Mouse (Mus musculus) forebrain, embryonic 13.5 days (tissue): ENCODE results near the gene Mindy1. TPM values are rescaled to one million over a fixed set of nuclear protein-coding genes. Genes with fewer than 3 reads are reported as not detected.

Experiments used
- ATAC-seq: fragments of 200-750 bp; cut with Nextera tagmentation; 2 replicates; pipeline ENCODE4 v1.8.0; 2017
- H3K27ac ChIP-seq: fragments of 300-500 bp; sonication (generic); 2 replicates; pipeline ENCODE4 v1.5.1; 2015; ENCODE audit warnings: inconsistent platforms, mild to moderate bottlenecking, moderate library complexity
- H3K27me3 ChIP-seq: fragments of 300-500 bp; sonication (generic); 2 replicates; pipeline ENCODE4 v1.6.1; 2015; ENCODE audit warnings: mild to moderate bottlenecking, inconsistent platforms
- H3K36me3 ChIP-seq: fragments of 300-500 bp; sonication (generic); 2 replicates; pipeline ENCODE4 v1.6.1; 2015; ENCODE audit warnings: mild to moderate bottlenecking, inconsistent platforms; ENCODE audit not compliant: poor library complexity, severe bottlenecking
- H3K4me1 ChIP-seq: fragments of 300-500 bp; sonication (generic); 2 replicates; pipeline ENCODE4 v1.6.1; 2015; ENCODE audit warnings: inconsistent platforms
- H3K4me2 ChIP-seq: fragments of 300-500 bp; sonication (generic); 2 replicates; pipeline ENCODE4 v1.6.1; 2015; ENCODE audit warnings: inconsistent platforms, mild to moderate bottlenecking, moderate library complexity
- H3K4me3 ChIP-seq: fragments of 300-500 bp; sonication (generic); 2 replicates; pipeline ENCODE4 v1.5.1; 2015; ENCODE audit warnings: mild to moderate bottlenecking, inconsistent platforms
- H3K9ac ChIP-seq: fragments of 300-500 bp; sonication (generic); 2 replicates; pipeline ENCODE4 v1.6.1; 2015; ENCODE audit warnings: mild to moderate bottlenecking, inconsistent platforms
- H3K9me3 ChIP-seq: fragments of 300-500 bp; sonication (generic); replicated peaks from 2 replicates; pipeline ENCODE4 v1.6.1; 2016; ENCODE audit warnings: inconsistent platforms
- WGBS: fragments of 180-500 bp; shearing (Covaris S2); methylation state at CpG from one replicate; pipeline ENCODE4 v1.1.7; 2015; 5-methylcytosine and 5-hydroxymethylcytosine counted together
- polyA plus RNA-seq: library from polyadenylated mRNA; unstranded; fragments of >200 nt; fragmentation: Nextera tagmentation; extraction: Ambion mirVana; gene quantifications from 2 replicates; pipeline ENCODE4 v1.2.1, GENCODE M21; 2015

Gene Mindy1
- polyA plus RNA-seq, result 39.6 and 40.0 TPM in 2 replicates

DNA sequence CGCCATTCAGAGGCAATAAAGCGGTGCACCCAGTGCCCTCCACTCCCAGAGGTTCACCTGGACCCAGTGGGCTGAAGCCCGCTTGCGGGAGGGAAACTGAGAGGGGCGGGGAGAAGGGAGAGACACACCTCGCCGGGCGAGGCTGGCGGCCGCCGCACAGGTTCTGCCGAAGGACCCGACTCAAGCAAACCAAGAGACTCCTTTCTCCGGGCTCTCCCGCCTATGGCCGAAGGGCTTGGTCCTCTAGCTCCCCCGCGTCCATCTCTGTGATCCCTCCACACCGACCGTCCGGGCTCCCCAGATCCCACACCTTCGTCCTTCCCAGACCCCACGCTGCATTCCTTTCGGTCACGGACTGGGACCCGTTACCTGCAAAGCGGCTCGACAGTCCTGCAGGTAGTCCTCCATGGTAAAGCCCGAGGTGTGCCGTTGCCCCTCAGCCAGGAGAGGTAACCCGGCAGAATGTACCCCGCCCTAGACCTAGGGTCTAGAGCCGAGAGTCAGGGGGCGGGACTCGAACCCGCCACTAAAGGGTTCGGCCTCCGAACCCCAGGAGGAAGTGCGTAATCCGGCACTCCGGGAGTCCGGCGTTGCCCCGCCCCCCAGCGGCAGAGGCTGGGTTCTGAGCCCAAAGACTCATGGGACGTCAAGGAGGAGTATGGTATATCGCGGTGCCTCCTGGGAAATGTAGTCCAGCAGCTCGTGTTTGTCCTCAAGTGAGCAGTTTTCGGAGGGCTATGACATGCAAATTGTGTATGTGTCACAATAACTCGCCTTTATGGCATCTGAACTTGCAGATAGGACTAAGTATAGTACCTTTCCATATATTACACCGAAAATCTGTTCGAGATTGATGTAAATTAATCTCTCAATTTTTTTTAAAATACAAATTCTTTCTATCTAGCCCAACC lies at the start of gene Mindy1, which contains the start of gene Prune1:
Gene Mindy1, plus strand, starts transcription at position 130 of the 911 bp plus-strand sequence.
Gene Prune1, minus strand, starts transcription at position 861 of the 911 bp plus-strand sequence.
- H3K27ac ChIP-seq, result peak within 1 kb of the TSS; percentile 96
- peaks cover 41% of the 10 kb centered on the region for H3K4me1 ChIP-seq
- H3K4me2 ChIP-seq, result peak within 1 kb of the TSS; percentile 83
- no peaks in the 10 kb centered on the region for H3K9me3 ChIP-seq
- peak within 1 kb of the TSS; percentile 87 for H3K9ac ChIP-seq
- no peaks in the 10 kb centered on the region for H3K27me3 ChIP-seq
- peak; percentile 95 for ATAC-seq
- H3K4me3 ChIP-seq, result peak within 1 kb of the TSS; percentile 67
- 0 out of 2 replicates have a peak, but pooled peaks cover 4% of the 10 kb centered on the region for H3K36me3 ChIP-seq
- WGBS, result under 1% methylated on average over 53 of the region's 53 CpGs

DNA sequence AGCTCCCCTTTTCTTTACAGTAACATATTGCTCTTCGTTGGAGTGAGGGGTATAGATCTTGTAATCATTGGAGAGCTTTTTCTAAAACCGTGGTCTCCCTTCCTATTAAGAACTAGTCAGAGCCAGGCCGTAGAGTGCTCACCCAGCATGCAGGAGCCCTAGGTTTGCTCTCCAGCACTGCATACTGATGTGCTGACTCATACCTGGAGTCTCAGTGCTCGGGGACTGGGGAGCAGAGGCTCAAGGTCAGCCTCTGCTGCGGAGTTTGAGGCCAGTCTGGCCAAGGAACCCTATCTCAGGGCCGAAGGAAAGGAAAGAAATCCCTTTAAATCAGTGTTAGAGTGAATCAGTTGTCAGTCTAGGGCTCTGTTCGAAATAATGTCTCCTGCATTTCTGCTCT lies 48.4 kb upstream of the Mindy1 start:
- Histone ChIP-seq H3K9me3 (no peaks in the 10 kb centered on the region), H3K4me1 (peaks cover 28% of the 10 kb centered on the region), H3K4me2 (no peak overlapping the region), H3K9ac (no peak overlapping the region), H3K36me3 (peaks cover 62% of the 10 kb centered on the region), H3K27ac (no peak overlapping the region), H3K4me3 (no peak overlapping the region), H3K27me3 (no peaks in the 10 kb centered on the region)
- ATAC-seq, result no peak
- 91% methylated on average over 7 of the region's 7 CpGs for WGBS

DNA sequence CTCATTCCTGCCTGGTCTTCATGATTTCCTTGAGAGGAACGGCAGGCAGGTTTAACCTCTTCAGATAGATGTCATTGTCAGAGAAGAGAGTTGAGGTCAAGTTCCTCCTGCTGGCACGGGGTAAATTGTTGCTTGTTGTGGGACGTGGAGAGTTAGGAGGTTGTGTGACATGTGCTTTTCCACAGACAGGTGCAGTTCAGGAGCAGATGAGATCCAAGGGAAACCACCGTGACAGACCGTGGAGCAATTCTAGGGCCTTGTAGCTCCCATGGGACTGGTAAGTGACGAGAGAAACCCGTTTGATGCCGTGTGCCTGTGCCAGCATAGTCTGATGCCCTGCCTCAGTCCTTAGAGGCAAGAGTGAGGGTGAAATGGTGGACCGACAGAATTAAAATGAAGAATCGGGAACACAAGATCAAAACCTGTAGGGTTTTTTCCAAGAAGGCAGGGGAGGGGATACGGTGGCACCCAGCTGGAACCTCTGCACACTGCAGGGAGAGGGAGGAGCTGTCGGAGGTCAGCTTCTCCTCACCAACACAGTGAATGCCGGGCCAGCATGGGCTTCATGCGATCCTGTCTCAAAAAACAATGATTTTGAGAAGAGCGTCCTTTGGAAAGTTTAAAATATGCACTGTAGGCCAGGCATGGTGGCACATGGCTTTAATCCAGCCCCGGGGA lies 47.7 kb upstream of the Mindy1 start:
- Histone ChIP-seq H3K4me3 (no peak overlapping the region), H3K9me3 (no peaks in the 10 kb centered on the region), H3K27ac (no peak overlapping the region), H3K9ac (no peak overlapping the region), H3K4me1 (peaks cover 28% of the 10 kb centered on the region), H3K36me3 (peaks cover 69% of the 10 kb centered on the region), H3K4me2 (no peak overlapping the region), H3K27me3 (no peaks in the 10 kb centered on the region)
- 95% methylated on average over 16 of the region's 16 CpGs for WGBS
- no peak for ATAC-seq

DNA sequence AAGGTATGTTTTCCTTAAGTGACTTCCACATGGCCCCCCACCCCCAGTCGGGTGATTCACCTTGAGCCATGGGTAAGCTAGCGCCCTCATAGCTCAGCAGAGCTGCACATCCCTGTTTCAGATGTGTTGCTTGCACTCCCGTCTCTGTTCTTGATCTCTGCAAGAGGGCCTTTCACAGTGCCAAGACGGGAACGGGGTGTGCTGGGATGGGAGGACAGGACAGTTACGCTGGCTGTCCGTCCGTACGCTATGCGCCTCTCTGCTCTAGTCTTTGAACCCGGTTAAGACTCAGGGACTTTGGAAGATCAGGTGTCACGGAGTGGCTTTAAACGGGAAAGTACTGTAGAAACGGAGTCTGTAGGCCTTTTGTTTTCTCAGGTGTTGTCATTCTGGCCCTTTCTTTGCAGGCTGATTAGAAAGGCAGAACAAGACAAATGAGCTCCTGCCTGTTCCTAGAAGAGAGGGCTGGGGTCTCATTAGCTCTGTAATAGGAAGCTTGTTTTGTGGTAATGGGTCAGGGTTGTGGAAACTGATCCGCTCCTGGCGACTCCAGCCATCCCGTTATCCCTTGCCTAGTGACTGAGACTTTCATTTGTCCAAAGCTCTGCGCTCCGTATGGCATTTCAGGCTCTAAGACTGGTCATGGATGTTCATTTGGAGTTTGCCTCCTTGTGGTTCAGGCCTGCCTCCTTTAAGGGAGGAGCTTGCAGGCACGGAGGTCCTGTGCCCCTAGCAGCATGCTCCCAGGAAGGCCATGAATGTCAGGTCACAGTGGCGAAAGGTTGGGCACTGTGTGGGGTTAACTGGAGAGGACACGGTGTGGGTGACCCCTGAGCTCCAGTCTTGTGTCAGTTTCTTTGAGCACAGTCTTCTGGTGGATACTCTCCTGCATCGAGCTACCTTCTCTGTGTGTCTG lies 45.5 kb upstream of the Mindy1 start:
- no peak overlapping the region for H3K4me3 ChIP-seq
- H3K27ac ChIP-seq, result no peak overlapping the region
- no peaks in the 10 kb centered on the region for H3K27me3 ChIP-seq
- WGBS, result 61% methylated on average over 23 of the region's 23 CpGs
- H3K9me3 ChIP-seq, result no peaks in the 10 kb centered on the region
- H3K4me1 ChIP-seq, result peaks cover 19% of the 10 kb centered on the region
- H3K9ac ChIP-seq, result no peak overlapping the region
- no peak for ATAC-seq
- peaks cover 75% of the 10 kb centered on the region for H3K36me3 ChIP-seq
- H3K4me2 ChIP-seq, result no peak overlapping the region

DNA sequence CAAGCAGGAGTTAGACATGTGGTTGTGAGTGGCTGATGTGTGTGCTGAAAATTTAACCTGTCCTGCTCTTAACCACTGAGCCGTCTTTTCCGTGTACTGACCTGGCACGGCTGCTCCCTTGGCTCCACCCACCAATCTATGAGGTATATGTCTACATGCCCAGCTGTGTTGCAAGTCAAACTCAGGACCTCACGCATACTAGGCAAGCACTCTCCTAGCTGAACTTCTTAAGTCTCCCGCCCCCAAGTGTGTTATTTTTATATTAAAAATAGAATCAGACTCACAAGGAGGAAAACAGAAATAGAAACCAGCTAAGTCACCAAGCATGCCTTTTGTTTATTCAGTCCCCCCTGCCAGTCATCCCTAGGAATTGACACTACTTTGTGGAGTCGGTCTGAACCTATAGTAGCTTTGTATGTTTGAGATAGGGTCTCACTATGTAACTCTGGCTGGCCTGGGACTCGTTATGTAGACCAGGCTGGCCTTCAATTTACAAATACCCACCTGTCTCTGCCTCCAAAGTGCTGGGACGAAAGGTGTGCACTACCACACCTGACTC lies 43.5 kb upstream of the Mindy1 start:
- peaks cover 3% of the 10 kb centered on the region; the same call in 1 of the 2 replicates for H3K4me1 ChIP-seq
- peaks cover 65% of the 10 kb centered on the region for H3K36me3 ChIP-seq
- no peak for ATAC-seq
- no peak overlapping the region for H3K27ac ChIP-seq
- 92% methylated on average over 8 of the region's 8 CpGs for WGBS
- H3K4me3 ChIP-seq, result no peak overlapping the region
- no peaks in the 10 kb centered on the region for H3K9me3 ChIP-seq
- no peak overlapping the region for H3K9ac ChIP-seq
- no peak overlapping the region for H3K4me2 ChIP-seq
- no peaks in the 10 kb centered on the region for H3K27me3 ChIP-seq

DNA sequence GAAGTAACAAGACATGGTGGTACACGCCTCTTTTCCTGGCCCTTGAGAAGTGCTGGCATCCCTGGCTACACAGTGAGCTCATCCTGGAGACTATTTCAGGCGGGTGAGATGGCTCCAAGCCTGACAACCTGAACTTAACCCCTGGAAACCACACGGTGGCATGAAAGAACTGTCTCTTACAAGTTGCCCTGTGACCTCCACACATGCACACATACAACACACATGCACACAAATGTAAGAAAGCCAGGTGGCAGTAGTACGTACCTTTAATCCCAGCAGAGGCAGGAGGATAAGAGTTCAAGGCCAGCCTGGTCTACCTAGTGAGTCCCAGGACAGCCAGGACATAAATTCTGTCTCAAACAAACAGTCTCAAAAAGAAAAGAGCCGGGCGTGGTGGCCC lies 42.1 kb upstream of the Mindy1 start:
- WGBS, result 93% methylated on average over 6 of the region's 6 CpGs
- peaks cover 51% of the 10 kb centered on the region for H3K36me3 ChIP-seq
- H3K9me3 ChIP-seq, result no peaks in the 10 kb centered on the region
- H3K4me1 ChIP-seq, result peaks cover 3% of the 10 kb centered on the region; the same call in 1 of the 2 replicates
- H3K27ac ChIP-seq, result no peak overlapping the region
- H3K9ac ChIP-seq, result no peak overlapping the region
- ATAC-seq, result no peak
- no peaks in the 10 kb centered on the region for H3K27me3 ChIP-seq
- no peak overlapping the region for H3K4me3 ChIP-seq
- H3K4me2 ChIP-seq, result no peak overlapping the region

DNA sequence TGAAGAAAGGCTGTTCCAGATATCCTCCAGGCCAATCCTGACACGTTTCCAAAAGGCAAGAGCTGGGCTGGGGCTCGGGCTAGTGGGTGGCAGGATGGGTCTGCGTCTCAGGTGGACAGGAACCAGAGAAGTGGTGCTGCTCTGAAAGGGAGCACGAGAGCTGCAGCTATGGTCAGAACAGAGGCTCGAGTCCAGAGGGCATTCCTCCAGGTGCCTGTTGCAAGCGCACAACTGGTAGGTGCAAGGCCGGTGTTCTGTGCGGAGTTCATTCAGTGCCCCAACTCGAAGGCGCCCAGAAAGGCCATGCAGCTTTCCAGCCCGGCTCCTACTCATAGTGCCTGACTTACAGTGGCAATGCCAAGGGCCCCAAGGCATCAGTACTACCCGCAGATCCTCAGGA lies 41.2 kb upstream of the Mindy1 start:
- Histone ChIP-seq H3K4me3 (no peak overlapping the region), H3K9me3 (no peaks in the 10 kb centered on the region), H3K27ac (no peak overlapping the region; the same call in 1 of the 2 replicates), H3K4me2 (no peak overlapping the region), H3K36me3 (peaks cover 44% of the 10 kb centered on the region), H3K27me3 (no peaks in the 10 kb centered on the region), H3K4me1 (peaks cover 3% of the 10 kb centered on the region; the same call in 1 of the 2 replicates), H3K9ac (no peak overlapping the region)
- WGBS, result 89% methylated on average over 12 of the region's 12 CpGs
- ATAC-seq, result no peak

DNA sequence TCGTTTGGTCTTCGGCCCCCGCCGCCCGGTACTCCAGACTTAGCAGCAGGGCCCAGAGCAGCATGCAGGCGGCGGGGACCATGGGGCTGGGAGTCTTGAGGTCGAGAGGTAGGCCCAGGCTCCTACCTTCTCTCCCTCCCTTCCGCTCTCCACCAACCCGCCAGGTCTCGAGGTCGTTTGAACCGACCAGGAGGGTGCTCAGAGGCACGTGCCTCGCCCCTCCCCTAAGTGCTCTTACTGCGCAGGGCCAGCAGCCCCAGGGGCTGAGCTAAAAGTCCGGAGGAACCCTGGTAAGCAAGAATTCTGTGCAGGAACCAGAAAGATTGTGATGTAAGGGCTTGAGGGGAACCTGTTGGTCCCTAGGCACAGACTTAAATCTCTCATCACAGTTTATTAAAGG lies 40.2 kb upstream of the Mindy1 start:
- H3K4me2 ChIP-seq, result no peak overlapping the region
- WGBS, result 39% methylated on average over 17 of the region's 17 CpGs

DNA sequence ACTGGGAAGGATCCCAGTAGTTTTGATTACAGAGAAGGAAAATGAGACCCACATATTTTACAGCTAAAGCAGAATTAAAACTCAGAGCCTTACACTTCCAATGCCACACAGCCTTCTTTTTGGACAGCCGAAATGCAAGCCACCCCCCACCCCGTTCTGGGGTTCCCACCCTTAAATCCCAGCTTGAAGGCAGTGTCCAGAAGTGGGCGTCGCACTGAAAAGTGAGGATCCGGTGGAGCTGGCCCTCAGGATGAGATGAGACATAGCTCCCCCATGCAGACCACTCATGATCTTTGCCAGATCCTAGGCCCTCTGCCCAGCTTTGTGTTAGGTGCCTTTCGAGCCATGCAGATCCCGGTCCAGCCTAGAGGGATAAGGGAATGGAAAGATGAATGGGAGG lies 39.6 kb upstream of the Mindy1 start, which contains the start of gene Gm128:
Gene Gm128, minus strand, starts transcription at position 101 of the 400 bp plus-strand sequence.
- Histone ChIP-seq H3K4me1 (no peaks in the 10 kb centered on the region), H3K4me3 (no peak within 1 kb of the TSS), H3K27me3 (no peaks in the 10 kb centered on the region), H3K4me2 (no peak within 1 kb of the TSS), H3K9ac (no peak within 1 kb of the TSS), H3K27ac (no peak within 1 kb of the TSS), H3K36me3 (peaks cover 36% of the 10 kb centered on the region), H3K9me3 (no peaks in the 10 kb centered on the region)
- ATAC-seq, result no peak
- 79% methylated on average over 7 of the region's 7 CpGs for WGBS

More for the DNA sequence above, 40.2 kb upstream of the Mindy1 start:
- Histone ChIP-seq H3K36me3 (peaks cover 42% of the 10 kb centered on the region), H3K27me3 (no peaks in the 10 kb centered on the region), H3K4me1 (no peaks in the 10 kb centered on the region), H3K9me3 (no peaks in the 10 kb centered on the region), H3K27ac (no peak overlapping the region), H3K9ac (no peak overlapping the region), H3K4me3 (no peak overlapping the region)
- no peak for ATAC-seq

DNA sequence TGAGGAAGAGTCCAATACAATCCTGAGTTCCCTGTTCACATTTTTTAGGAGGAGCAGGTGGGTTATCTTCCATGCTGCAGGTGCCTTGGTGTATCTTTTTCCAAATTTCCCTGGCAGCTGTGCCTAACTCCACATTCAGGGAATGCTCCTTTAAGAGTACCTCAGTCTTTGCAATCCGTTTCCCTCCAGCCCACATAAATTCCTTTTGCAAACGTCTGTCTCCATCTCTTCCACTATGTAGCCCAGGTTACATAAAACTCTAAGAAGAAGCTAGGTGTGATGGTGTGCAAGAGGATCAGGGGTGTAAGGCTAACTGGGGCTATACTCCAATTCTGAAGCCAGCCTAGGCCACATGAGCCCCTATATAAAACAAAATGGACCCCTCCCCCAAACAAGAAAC lies 38.1 kb upstream of the Mindy1 start:
- Histone ChIP-seq H3K4me2 (no peak overlapping the region), H3K27me3 (no peaks in the 10 kb centered on the region), H3K4me1 (no peaks in the 10 kb centered on the region), H3K4me3 (no peak overlapping the region), H3K9me3 (no peaks in the 10 kb centered on the region), H3K9ac (no peak overlapping the region), H3K27ac (no peak overlapping the region), H3K36me3 (peaks cover 20% of the 10 kb centered on the region)
- no peak for ATAC-seq
- 79% methylated on average over 2 of the region's 2 CpGs for WGBS

DNA sequence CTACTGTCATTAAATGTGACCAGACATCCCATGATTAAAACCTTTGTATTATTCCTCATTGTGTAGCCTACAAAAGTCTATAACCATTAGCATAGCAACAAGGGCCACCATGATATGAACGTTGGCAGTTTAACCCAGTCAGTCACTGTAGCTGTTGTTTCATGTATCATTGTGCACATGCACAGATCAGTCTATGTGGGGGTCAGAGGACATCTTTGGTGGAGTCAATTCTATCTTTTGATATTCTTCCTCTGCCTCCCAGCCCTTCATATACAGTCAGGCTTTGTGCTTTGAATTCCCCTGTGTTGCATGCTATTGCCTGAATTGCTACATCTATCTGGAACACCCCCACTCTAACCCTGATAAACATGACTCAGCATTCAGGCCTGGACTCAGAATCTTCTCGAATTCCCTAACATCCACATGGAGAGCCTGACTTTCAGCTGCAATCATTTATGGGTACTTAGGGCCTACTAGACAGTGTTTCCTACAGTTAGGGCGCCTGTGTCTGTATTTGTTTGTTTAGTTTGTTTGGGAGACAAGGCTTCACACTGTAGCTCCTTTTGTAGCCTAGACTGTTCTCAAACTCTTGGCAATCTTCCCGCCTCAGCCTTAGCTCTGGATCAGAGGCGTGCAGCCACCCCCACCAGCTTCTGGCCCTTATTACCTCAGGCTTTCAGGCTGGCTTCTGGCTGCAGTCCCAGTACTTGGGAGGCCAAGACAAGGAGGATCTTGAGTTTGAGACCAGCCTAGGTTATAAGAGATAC lies 34.5 kb upstream of the Mindy1 start:
- Histone ChIP-seq H3K9me3 (no peaks in the 10 kb centered on the region), H3K27ac (no peak overlapping the region), H3K4me2 (no peak overlapping the region), H3K36me3 (peaks cover 10% of the 10 kb centered on the region), H3K4me1 (no peaks in the 10 kb centered on the region), H3K4me3 (no peak overlapping the region), H3K9ac (no peak overlapping the region), H3K27me3 (no peaks in the 10 kb centered on the region)
- WGBS, result 85% methylated on average over 5 of the region's 5 CpGs
- no peak for ATAC-seq
